Mouse (Mus musculus): Measurements from ENCODE around the gene Washc4.

Washc4 gene

GRCm38 (mm10) chr10:83600650-83601049 lies 57.1 kb downstream of the Washc4 start:
- no peak for DNase-seq (ENCODE audit: low read depth)

- no peak for DNase-seq (ENCODE audit: low read depth)
Measured at GRCm38 (mm10) chr10:83603956-83604564, 60.5 kb downstream of the Washc4 start.

- no peak for DNase-seq (ENCODE audit: low read depth)
Measured at GRCm38 (mm10) chr10:83605637-83606183, 62.2 kb downstream of the Washc4 start.

- DNase-seq (ENCODE audit: low read depth) = no peak
Measured at GRCm38 (mm10) chr10:83607111-83607510, 63.6 kb downstream of the Washc4 start.

- DNase-seq (ENCODE audit: low read depth) = no peak
Measured at GRCm38 (mm10) chr10:83608596-83608995, 65.0 kb downstream of the Washc4 start.

DNA sequence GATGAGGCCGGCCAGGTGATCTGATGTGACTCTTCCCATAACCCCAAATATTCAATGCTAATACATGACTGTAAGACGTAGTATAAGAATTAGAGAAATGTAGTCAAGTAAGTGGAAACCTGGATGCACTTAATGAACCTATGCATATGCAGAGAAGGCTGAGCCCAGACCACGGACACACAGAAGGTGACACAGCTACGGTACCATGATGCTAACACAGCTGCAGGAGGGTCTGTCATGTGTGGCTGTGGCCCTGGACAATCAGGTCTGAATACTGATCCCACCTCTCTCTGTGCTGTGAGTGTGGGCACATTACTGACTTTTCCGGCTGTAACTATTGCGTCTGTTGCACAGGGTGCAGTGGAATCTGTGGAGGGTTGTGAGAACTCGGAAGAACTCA lies 67.0 kb downstream of the Washc4 start:
- DNase-seq (ENCODE audit: low read depth) = no peak

DNA sequence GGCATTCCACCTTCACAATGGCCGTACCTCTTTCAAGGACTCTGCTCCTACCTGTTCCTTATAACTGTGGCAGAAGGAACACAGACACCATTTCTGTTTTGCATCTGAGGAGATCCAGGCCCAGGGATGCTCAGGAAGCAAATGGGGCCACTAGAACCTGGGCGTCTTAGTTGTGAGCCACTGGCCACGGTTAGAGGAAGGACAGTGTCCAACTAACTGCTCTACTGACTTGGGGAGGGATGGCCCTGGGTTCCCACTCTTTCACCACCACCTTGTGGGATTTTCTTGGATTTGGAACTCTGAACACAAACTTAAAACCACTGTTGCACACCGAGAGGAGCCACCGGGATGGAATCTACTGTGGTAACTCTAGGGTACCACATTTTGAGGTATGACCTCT lies 68.3 kb downstream of the Washc4 start:
- DNase-seq (ENCODE audit: low read depth) = no peak

GRCm38 (mm10) chr10:83612648-83613215 lies 69.2 kb downstream of the Washc4 start:
- no peak for DNase-seq (ENCODE audit: low read depth)

GRCm38 (mm10) chr10:83617366-83617765 lies 73.8 kb downstream of the Washc4 start:
- peak; percentile 23 for DNase-seq (ENCODE audit: low read depth)

- no peak for DNase-seq (ENCODE audit: low read depth)
Measured at GRCm38 (mm10) chr10:83618819-83619440, 75.4 kb downstream of the Washc4 start.

- DNase-seq (ENCODE audit: low read depth) = no peak
Measured at GRCm38 (mm10) chr10:83620350-83621055, 77.0 kb downstream of the Washc4 start.

DNA sequence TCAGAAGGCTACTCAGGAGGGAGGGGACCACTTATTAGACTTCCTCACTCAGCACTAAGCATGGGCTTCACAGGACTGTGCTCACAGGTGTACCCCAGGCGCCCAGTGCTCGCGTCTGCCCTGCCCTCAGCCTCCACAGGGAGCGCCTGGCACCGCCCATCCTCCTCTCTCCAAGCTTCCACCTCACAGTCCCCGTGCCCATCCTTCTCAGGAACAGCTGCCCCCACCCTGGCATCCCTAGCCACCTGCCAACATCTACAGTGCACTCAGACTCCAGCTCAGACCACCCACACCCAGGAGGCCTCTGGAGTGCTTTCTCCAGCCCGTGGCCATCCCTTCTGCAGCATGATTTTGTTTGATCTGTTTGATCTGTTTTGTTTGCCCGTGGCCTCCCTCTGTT lies 80.5 kb downstream of the Washc4 start:
- no peak for DNase-seq (ENCODE audit: low read depth)

- DNase-seq (ENCODE audit: low read depth) = no peak
Measured at GRCm38 (mm10) chr10:83624841-83625240, 81.3 kb downstream of the Washc4 start.

- DNase-seq (ENCODE audit: low read depth) = no peak
Measured at GRCm38 (mm10) chr10:83627113-83627687, 83.6 kb downstream of the Washc4 start.

DNA sequence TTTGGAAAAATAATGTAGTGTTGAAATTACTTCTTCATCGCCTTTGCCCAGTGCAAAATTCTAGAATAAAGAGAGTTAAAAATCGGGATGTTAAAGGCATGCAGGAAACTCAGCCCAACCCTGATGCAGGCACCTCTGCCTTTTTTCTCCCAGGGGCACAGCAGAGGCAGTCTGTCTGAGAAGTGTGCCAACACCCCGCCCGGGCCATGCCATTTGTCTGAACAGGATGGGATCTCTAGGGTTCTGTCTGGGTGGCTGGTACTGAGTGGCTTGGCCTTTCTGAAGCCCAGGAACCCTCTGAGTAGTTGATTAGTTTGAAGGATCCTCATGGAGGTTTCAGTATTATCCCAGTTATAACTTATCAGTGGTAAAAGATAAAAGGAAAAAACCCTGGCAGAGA lies 84.7 kb downstream of the Washc4 start:
- no peak for DNase-seq (ENCODE audit: low read depth)

GRCm38 (mm10) chr10:83629190-83629781 lies 85.7 kb downstream of the Washc4 start:
- no peak for DNase-seq (ENCODE audit: low read depth)

- no peak for DNase-seq (ENCODE audit: low read depth)
Measured at GRCm38 (mm10) chr10:83629878-83630277, 86.3 kb downstream of the Washc4 start.

DNA sequence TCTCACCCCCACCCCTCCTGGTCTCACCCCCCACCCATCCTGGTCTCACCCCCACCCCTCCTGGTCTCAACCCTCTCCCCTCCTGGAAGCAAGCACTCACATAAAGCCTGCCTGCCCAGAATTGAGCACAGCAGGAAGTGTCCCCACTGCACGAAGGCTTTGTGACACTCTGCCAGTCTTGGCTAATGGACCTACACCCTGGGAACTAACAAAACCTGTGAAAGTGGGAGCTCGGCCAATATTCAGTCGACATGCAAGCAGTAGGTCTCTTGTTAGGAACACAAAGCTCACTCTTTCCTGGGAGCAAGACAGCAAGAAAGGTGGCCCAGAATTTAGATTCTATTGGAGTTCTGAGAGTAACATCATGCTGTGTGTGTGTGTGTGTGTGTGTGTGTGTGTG lies 87.3 kb downstream of the Washc4 start:
- DNase-seq (ENCODE audit: low read depth) = no peak

DNA sequence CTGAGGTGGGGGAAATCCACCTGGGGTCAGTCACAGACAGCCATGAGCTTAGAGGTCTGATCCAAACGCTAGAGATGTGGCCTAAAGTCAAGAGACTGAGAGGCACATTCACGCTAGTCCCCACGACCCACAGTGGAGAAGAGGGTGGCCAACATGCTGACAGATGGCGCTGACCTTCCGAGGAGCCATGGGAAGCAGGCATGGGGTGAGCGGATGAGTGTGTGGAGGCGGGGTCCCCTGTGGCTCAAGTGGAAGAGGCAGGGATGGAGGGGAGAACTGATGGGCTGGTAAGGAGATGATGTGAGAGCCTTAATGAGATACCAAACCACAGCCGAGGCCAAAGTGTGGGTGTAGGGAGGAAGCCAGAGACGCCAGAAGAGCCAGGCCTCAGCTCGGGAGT lies 88.2 kb downstream of the Washc4 start:
- DNase-seq (ENCODE audit: low read depth) = no peak

- no peak for DNase-seq (ENCODE audit: low read depth)
Measured at GRCm38 (mm10) chr10:83632806-83633374, 89.3 kb downstream of the Washc4 start.

GRCm38 (mm10) chr10:83634461-83634860 lies 90.9 kb downstream of the Washc4 start:
- DNase-seq (ENCODE audit: low read depth) = no peak

GRCm38 (mm10) chr10:83636191-83636590 lies 92.6 kb downstream of the Washc4 start:
- DNase-seq (ENCODE audit: low read depth) = no peak
